Mouse (Mus musculus) heart, embryonic 10.5 days (tissue): ENCODE measurements around the gene Kdm2a. TPM values are rescaled to one million over a fixed set of nuclear protein-coding genes. Genes with fewer than 3 reads are reported as not detected.
A peak's percentile ranks its signal among the peaks of the same experiment; 100 is the strongest.

ENCODE experiments used
- DNase-seq: peaks from one replicate; pipeline ENCODE4 v3.0.0-alpha.2; 2017; ENCODE audit warnings: low spot score
- H3K27ac ChIP-seq: fragments of 300-500 bp; sonication (generic); 2 replicates; pipeline ENCODE4 v1.5.1; 2016; ENCODE audit warnings: mild to moderate bottlenecking
- H3K27me3 ChIP-seq: fragments of 300-500 bp; sonication (generic); 2 replicates; pipeline ENCODE4 v1.6.1; 2016; ENCODE audit warnings: mild to moderate bottlenecking; ENCODE audit not compliant: poor library complexity, insufficient read depth, severe bottlenecking
- H3K36me3 ChIP-seq: fragments of 300-500 bp; sonication (generic); 2 replicates; pipeline ENCODE4 v1.6.1; 2016; ENCODE audit warnings: mild to moderate bottlenecking, moderate library complexity
- H3K4me1 ChIP-seq: fragments of 300-500 bp; sonication (generic); 2 replicates; pipeline ENCODE4 v1.6.1; 2016; ENCODE audit warnings: mild to moderate bottlenecking
- H3K4me3 ChIP-seq: fragments of 300-500 bp; sonication (generic); 2 replicates; pipeline ENCODE4 v1.5.1; 2016; ENCODE audit warnings: mild to moderate bottlenecking, moderate library complexity
- H3K9me3 ChIP-seq: fragments of 300-500 bp; sonication (generic); 2 replicates; pipeline ENCODE4 v1.6.1; 2016; ENCODE audit warnings: mild to moderate bottlenecking, moderate library complexity
- WGBS: fragments of 180-500 bp; shearing (Covaris S2); methylation state at CpG from one replicate; pipeline ENCODE4 v1.1.7; 2016; 5-methylcytosine and 5-hydroxymethylcytosine counted together
- polyA plus RNA-seq: library from polyadenylated mRNA; unstranded; fragments of >200 nt; fragmentation: Nextera tagmentation; extraction: Ambion mirVana; gene quantifications from 2 replicates; pipeline ENCODE4 v1.2.1, GENCODE M21; 2016

The Kdm2a gene
- polyA plus RNA-seq, 1 experiment from 2014 or later: 53.6 TPM

DNA sequence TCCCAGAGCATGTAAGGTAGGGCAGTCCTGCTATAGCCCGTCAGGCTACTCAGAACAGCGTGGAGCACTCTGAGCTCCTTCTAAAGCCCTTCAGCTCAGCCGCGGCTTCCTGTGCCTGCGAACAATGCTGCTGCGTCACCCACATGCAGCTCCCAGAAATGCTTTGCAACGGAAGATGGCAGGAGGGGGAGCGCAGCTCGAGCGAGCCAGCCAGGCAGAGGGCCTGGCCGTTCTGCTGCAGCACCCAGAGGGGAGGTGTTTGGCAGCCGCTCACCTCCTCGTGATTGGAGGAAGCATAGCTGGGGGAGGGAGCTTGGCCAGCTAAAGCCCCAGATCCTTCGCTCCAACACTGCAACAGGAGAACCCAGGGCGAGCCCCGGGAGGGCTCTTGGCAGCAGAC lies 64.3 kb downstream of the Kdm2a start:
- peak overlapping the region; percentile 77 for H3K4me3 ChIP-seq
- no peaks in the 10 kb centered on the region for H3K9me3 ChIP-seq
- peaks cover 28% of the 10 kb centered on the region for H3K4me1 ChIP-seq
- H3K27me3 ChIP-seq: no peaks in the 10 kb centered on the region
- 0% methylated on average over 16 of the region's 16 CpGs for WGBS
- H3K27ac ChIP-seq: peak overlapping the region; percentile 91
- DNase-seq: peak; percentile 98
- H3K36me3 ChIP-seq: peaks cover 35% of the 10 kb centered on the region

DNA sequence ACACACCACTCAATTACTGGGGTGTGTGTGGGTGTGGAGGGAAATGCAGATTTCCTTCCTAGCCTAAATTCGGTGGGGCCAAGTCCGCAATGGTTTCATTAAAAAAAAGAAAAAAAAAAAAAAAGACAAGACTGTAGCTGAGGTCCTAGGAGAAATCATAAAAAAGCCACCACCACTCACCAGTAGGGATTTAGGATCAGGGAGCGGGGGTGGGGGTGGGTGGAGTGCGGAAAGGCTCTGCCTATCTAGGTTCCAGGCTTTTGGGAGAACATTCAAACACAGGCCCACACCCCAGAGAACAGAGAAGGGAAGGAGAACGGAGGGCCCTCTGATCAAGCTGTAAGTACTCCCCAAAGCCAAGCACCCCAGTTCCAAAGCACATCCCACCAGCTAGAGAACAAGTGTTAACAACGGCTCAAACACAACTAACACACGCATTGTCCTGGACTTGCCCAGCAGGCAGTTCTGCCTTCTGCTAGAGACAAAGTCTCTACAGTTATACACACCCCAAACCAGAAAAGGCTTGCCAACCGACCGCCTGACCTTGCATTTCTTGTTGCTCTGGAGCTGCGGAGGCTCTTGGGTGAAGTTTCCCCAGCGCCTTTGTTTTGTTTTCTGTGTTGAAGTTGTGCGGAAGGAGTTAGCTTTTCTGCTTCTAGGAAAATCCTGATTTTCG lies 64.8 kb downstream of the Kdm2a start:
- no peak for DNase-seq
- H3K27me3 ChIP-seq: no peaks in the 10 kb centered on the region
- 0% methylated on average over 13 of the region's 13 CpGs for WGBS
- peak overlapping the region; percentile 91 for H3K27ac ChIP-seq
- no peaks in the 10 kb centered on the region for H3K9me3 ChIP-seq
- H3K4me3 ChIP-seq: peak overlapping the region; percentile 77
- peaks cover 37% of the 10 kb centered on the region for H3K36me3 ChIP-seq
- H3K4me1 ChIP-seq: peaks cover 28% of the 10 kb centered on the region

DNA sequence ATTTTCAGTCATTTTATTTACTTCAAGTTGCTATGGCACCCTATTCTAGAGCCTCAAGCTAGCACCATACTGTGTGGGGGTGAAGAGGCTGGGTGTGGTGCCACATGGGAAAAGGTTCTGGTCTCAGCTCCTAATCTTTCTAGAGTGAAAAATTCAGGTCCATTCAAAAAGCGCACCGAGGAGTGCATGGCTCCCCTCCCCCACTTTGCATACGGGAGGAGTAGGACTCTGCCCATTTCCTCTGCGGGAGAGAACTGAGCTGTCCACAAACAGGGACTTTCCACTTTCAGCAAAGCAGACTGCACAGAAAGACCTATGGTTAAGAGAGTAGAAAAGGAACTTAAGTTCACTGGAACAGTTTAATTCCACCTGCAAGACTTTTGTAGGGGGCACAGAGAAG lies 65.4 kb downstream of the Kdm2a start:
- peaks cover 28% of the 10 kb centered on the region for H3K4me1 ChIP-seq
- DNase-seq: no peak
- peak overlapping the region; percentile 91 for H3K27ac ChIP-seq
- no peaks in the 10 kb centered on the region for H3K27me3 ChIP-seq
- peak overlapping the region; percentile 77 for H3K4me3 ChIP-seq
- H3K36me3 ChIP-seq: peaks cover 43% of the 10 kb centered on the region
- H3K9me3 ChIP-seq: no peaks in the 10 kb centered on the region
- 0% methylated on average over 4 of the region's 4 CpGs for WGBS

DNA sequence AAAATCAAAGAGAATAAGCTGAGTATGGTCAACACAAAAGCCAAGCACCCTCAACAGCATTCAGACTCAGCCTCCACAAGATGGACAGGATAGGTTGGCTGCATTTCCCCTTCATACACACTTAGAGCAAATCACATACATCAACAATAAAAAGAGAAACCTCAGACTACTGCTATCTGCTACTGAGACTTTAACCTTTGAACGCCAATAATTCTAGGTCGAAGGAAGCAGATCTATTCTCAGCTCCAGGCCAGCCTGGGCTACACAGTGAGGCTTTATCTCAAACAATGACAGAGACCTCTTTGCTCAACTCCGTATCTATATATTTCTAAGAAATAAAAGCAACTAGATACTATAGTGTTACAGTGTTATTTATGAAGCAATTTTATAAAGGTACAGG lies 66.8 kb downstream of the Kdm2a start:
- Histone ChIP-seq H3K4me3 (no peak overlapping the region), H3K4me1 (peaks cover 28% of the 10 kb centered on the region), H3K27me3 (no peaks in the 10 kb centered on the region), H3K9me3 (no peaks in the 10 kb centered on the region), H3K27ac (no peak overlapping the region), H3K36me3 (peaks cover 53% of the 10 kb centered on the region)
- 82% methylated on average over 3 of the region's 3 CpGs for WGBS
- no peak for DNase-seq

DNA sequence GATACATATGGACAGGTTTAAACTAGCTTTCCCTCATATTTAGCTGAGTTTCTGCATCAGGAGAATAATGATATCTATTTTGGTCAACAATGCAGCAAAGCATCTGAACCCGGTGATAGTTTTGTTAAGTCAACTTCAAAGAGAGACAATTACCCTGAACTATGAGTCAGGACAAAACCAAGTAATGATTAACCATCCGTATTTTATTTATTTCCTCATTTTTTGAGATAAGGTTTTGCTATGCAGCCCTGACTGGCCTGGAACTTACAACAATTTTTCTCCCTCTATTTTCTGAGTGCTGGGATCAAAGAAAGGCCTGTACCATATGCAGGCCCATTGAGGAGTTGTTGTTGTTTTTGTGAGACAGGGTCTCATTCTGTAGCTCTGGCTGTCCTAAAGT lies 67.5 kb downstream of the Kdm2a start:
- no peaks in the 10 kb centered on the region for H3K27me3 ChIP-seq
- no peak overlapping the region for H3K27ac ChIP-seq
- H3K36me3 ChIP-seq: peaks cover 59% of the 10 kb centered on the region
- 90% methylated on average over 2 of the region's 2 CpGs for WGBS
- peaks cover 28% of the 10 kb centered on the region for H3K4me1 ChIP-seq
- no peak overlapping the region for H3K4me3 ChIP-seq
- no peak for DNase-seq
- no peaks in the 10 kb centered on the region for H3K9me3 ChIP-seq

DNA sequence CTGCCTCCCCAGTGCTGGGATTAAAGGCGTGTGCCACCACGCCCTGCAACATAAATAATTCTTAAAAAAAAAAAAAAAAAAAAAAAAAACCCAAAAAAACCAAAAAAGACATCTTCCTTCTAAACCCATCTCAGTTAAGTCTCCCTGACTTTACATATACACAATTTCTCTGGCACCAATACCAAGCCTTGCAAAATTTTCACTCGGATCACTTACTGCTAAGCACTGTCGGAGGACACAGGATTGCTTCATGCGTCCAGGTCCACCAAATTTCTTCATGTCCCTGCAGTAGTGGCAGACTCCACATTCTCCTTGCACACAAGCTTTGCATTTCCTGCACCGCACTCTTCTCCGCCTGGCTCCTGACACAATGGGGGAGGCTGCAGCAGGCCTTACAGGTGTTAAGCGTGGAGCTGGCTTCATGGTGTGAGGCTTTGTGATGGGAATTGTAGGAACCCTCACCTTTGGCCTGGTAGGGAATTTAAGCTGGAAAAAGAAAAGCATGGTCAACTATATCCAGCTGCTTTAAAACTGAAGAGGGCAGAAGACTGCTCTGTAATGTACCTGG lies 69.3 kb downstream of the Kdm2a start:
- Histone ChIP-seq H3K4me3 (no peak overlapping the region), H3K27me3 (no peaks in the 10 kb centered on the region), H3K4me1 (peaks cover 12% of the 10 kb centered on the region), H3K27ac (no peak overlapping the region), H3K9me3 (no peaks in the 10 kb centered on the region), H3K36me3 (peaks cover 77% of the 10 kb centered on the region)
- DNase-seq: no peak
- WGBS: 93% methylated on average over 8 of the region's 8 CpGs

DNA sequence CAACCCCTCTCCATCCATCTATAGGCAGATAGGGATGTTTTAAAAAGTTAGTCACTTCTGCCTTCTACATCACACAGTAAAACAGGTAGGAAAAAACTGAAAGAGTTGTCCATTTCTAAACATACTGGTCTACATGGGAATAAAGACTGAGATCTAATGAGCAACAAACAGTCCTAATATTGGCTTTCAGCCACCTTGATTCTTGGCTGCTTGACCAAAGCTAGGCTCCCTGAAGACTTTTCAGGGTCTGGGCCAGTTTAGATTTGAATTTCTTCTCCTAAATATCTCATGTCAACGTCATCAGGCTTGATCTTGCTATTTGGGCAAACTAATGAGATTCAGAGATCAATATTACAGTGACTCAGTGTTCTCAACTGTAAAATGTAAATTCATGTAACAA lies 71.2 kb downstream of the Kdm2a start:
- Histone ChIP-seq H3K9me3 (no peaks in the 10 kb centered on the region), H3K36me3 (peaks cover 94% of the 10 kb centered on the region), H3K4me3 (no peak overlapping the region), H3K4me1 (peaks cover 2% of the 10 kb centered on the region; the same call in 1 of the 2 replicates), H3K27me3 (no peaks in the 10 kb centered on the region), H3K27ac (no peak overlapping the region)
- no peak for DNase-seq
- WGBS: 92% methylated on average over 1 of the region's 1 CpGs

DNA sequence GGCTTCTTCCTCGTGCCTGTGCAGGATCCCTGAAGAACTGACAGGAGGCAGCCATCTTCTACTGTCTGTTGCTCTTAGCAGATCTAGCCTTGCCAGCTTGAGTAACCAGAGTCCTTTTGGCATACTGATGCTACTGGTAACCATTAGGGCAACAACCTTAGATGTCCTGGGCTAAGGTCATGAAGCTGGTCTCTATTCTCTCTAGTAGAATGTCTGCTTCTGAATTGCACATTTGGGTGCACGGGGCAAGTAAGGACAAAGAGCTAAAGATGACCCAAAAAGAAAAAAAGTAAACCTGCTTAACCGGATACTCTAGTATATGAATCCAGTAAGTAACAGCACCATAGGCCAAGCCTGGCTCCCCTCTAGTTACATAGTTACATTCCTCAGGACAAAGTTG lies 72.0 kb downstream of the Kdm2a start:
- Histone ChIP-seq H3K9me3 (no peaks in the 10 kb centered on the region), H3K4me3 (no peak overlapping the region), H3K27me3 (no peaks in the 10 kb centered on the region), H3K36me3 (peaks cover 97% of the 10 kb centered on the region), H3K27ac (no peak overlapping the region), H3K4me1 (no peaks in the 10 kb centered on the region)
- 83% methylated on average over 3 of the region's 3 CpGs for WGBS
- no peak for DNase-seq

DNA sequence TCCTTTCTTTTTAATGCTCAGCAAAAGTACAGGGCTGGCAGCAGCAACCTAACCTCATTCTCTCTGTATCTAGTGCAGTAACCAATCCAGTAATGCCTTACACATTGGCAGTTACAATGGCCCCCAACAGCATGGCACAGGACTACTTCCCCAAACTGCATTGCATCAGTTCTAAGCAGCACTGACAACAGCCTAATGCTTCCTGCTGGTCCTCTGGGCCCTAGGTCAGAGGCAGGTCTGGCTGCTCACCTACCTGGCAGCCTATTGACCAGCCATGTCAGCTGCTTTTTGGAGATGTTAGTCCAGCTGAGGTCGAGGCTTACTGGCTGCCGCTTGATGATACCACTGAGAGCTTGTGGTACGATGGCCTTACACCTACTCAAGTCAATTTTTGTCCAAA lies 76.0 kb downstream of the Kdm2a start:
- Histone ChIP-seq H3K4me1 (peaks cover 12% of the 10 kb centered on the region), H3K36me3 (peaks cover 99% of the 10 kb centered on the region), H3K9me3 (no peaks in the 10 kb centered on the region), H3K27me3 (no peaks in the 10 kb centered on the region), H3K4me3 (no peak overlapping the region), H3K27ac (no peak overlapping the region)
- 85% methylated on average over 3 of the region's 3 CpGs for WGBS
- DNase-seq: no peak

DNA sequence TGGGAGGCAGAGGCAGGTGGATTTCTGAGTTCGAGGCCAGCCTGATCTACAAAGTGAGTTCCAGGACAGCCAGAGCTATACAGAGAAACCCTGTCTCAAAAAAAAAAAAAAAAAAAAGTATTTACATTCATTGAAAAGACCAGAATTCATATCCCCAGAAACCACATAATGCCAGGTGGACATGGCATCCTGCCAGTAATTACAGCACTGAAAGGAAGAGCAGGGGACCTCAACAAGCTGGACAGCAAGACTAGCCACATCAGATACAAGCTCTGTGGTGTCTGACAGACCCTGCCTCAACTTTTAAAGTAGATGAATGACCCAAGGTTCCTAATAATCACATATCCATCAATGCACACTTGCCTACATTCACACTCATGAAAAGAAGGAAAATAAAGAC lies 76.5 kb downstream of the Kdm2a start:
- Histone ChIP-seq H3K9me3 (no peaks in the 10 kb centered on the region), H3K36me3 (peaks cover 98% of the 10 kb centered on the region), H3K4me1 (peaks cover 12% of the 10 kb centered on the region), H3K27me3 (no peaks in the 10 kb centered on the region), H3K27ac (no peak overlapping the region), H3K4me3 (no peak overlapping the region)
- WGBS: 80% methylated on average over 1 of the region's 1 CpGs
- no peak for DNase-seq

DNA sequence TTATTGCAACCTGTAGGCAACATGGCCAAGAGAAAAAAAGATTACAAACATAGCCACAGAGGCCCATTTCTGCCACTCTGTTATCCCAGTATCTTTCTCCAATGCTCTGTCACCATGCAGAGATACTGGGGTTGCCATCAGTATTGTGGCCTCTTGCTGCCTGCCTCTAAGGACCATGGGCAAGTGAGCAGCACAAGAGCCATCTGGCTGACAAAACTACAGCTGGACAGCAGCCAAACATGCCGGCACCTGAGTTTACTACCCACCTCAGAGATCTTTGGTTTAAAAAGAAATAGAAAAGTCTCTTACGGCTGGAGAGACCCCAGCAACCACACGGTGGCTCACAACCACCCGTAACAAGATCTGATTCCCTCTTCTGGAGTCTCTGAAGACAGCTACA lies 78.8 kb downstream of the Kdm2a start:
- peaks cover 85% of the 10 kb centered on the region for H3K36me3 ChIP-seq
- no peak overlapping the region for H3K4me3 ChIP-seq
- no peaks in the 10 kb centered on the region for H3K27me3 ChIP-seq
- H3K9me3 ChIP-seq: no peaks in the 10 kb centered on the region
- H3K27ac ChIP-seq: no peak overlapping the region
- no peak for DNase-seq
- H3K4me1 ChIP-seq: peaks cover 17% of the 10 kb centered on the region
- WGBS: 89% methylated on average over 4 of the region's 4 CpGs

DNA sequence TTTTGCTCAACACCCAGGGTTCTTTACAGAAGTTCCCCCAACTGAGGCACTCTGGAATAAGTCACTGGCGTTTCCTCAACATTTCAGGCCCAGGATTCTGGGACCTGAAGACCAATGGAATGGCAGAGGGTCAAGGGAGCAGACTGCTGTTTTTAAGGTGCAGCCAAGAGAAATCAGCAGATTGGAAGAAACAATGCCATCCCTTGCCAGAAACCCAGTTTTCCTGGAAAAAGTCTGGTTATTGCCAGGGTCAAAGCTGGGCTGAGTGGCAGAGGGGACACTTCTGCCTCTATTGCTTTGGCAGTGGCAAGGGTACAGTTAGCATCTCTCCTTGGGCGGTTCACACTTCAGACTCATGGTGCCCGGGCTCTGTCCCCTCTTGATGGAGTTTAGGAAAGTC lies 80.9 kb downstream of the Kdm2a start:
- Histone ChIP-seq H3K4me3 (no peak overlapping the region), H3K27ac (no peak overlapping the region), H3K4me1 (peaks cover 17% of the 10 kb centered on the region), H3K27me3 (no peaks in the 10 kb centered on the region), H3K9me3 (no peaks in the 10 kb centered on the region), H3K36me3 (peaks cover 72% of the 10 kb centered on the region)
- DNase-seq: no peak
- WGBS: 86% methylated on average over 3 of the region's 3 CpGs

DNA sequence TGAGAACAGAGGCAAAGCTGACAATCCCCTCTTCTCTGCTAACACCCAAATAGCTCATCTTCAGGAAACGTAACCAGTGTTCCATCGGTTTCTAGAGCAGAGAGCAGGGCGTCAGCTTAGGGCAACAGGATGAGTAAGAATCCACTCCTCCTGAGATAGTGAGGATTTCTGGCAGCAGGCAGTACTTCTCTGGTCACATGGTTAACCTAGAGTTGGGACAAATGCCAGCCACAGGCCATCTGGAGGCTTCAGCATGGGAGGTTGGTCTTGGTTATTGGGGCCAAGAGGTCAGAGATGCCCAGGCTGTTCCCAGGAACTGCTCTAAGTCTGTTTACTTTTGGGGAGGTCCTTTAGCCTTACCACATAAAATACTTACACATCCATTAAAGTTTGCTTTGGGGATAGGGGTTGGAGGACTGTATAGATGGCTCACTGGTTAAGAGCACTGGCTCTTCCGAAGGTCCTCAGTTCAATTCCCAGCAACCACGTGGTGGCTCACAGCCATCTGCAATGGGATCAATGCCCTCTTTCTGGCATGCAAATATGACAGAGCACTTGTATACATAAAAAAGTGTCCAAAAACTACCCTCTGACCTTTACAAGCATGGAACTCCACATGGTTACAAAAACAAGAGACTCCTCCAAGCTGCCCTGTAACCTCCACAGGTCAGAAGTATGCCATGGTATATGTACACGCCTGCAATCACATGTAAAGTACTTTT lies 82.7 kb downstream of the Kdm2a start:
- no peak for DNase-seq
- Histone ChIP-seq H3K36me3 (peaks cover 55% of the 10 kb centered on the region), H3K4me1 (peaks cover 17% of the 10 kb centered on the region), H3K4me3 (no peak overlapping the region), H3K27ac (no peak overlapping the region), H3K27me3 (no peaks in the 10 kb centered on the region), H3K9me3 (no peaks in the 10 kb centered on the region)
- WGBS: 71% methylated on average over 6 of the region's 6 CpGs
